In genomic region chr6:51361611-51362180, GRCm38 (mm10) we compare ENCODE assay signal across 11 mouse cellular contexts.
A peak's percentile ranks its signal among the peaks of the same experiment; 100 is the strongest.
DNase-seq lines count a peak whose midpoint lies in the region; ATAC-seq and TF ChIP-seq lines count a peak whose summit lies in the region.
"Had no signal": no experiment of that assay in that cellular context is flagged by ENCODE, and none has a peak within 500 bp of the region (broad histone marks: within the 10 kb centered on the region; RNA-seq: fewer than 3 reads in every experiment).

No protein-coding gene starts in this region.

- H3K9ac ChIP-seq in hindbrain, embryonic 15.5 days: no peak overlapping the region
- H3K9ac ChIP-seq in hindbrain, embryonic 11.5 days (ENCODE audit: low read depth, low read length): no peak overlapping the region
- H3K9ac ChIP-seq in embryonic facial prominence, embryonic 14.5 days (ENCODE audit: low read depth, low read length): no peak overlapping the region
- no peak overlapping the region for H3K9ac ChIP-seq in limb, embryonic 13.5 days
- H3K9ac ChIP-seq: liver, embryonic 13.5 days; midbrain, embryonic 15.5 days had no signal

- peaks cover 5% of the 10 kb centered on the region for H3K4me1 ChIP-seq in hindbrain, embryonic 15.5 days (replicated peaks)
- no peaks in the 10 kb centered on the region; the same call in 1 of the 2 replicates for H3K4me1 ChIP-seq in hindbrain, embryonic 11.5 days (replicated peaks; ENCODE audit: control insufficient read depth, insufficient read depth, low read length)
- H3K4me1 ChIP-seq in embryonic facial prominence, embryonic 14.5 days (ENCODE audit: control insufficient read depth, insufficient read depth, low read length): peaks cover 7% of the 10 kb centered on the region
- H3K4me1 ChIP-seq in limb, embryonic 13.5 days: peaks cover 15% of the 10 kb centered on the region

- H3K9me3 ChIP-seq in hindbrain, embryonic 15.5 days: no peaks in the 10 kb centered on the region
- no peaks in the 10 kb centered on the region for H3K9me3 ChIP-seq in hindbrain, embryonic 11.5 days (ENCODE audit: control insufficient read depth, low read length)
- no peaks in the 10 kb centered on the region for H3K9me3 ChIP-seq in embryonic facial prominence, embryonic 14.5 days (ENCODE audit: control insufficient read depth, low read length)
- no peaks in the 10 kb centered on the region for H3K9me3 ChIP-seq in limb, embryonic 13.5 days
- H3K9me3 ChIP-seq: liver, embryonic 13.5 days; midbrain, embryonic 15.5 days had no signal

- no peaks in the 10 kb centered on the region for H3K36me3 ChIP-seq in hindbrain, embryonic 15.5 days
- H3K36me3 ChIP-seq in hindbrain, embryonic 11.5 days (ENCODE audit: control insufficient read depth, insufficient read depth, low read length): no peaks in the 10 kb centered on the region
- no peaks in the 10 kb centered on the region for H3K36me3 ChIP-seq in embryonic facial prominence, embryonic 14.5 days (ENCODE audit: control insufficient read depth, insufficient read depth, low read length)
- no peaks in the 10 kb centered on the region for H3K36me3 ChIP-seq in limb, embryonic 13.5 days
- H3K36me3 ChIP-seq: liver, embryonic 13.5 days; midbrain, embryonic 15.5 days had no signal

- no peak overlapping the region for H3K4me2 ChIP-seq in hindbrain, embryonic 15.5 days
- H3K4me2 ChIP-seq in hindbrain, embryonic 11.5 days (replicated peaks; ENCODE audit: low read depth, low read length): no peak overlapping the region
- no peak overlapping the region for H3K4me2 ChIP-seq in embryonic facial prominence, embryonic 14.5 days (ENCODE audit: low read depth, low read length)
- H3K4me2 ChIP-seq in limb, embryonic 13.5 days (replicated peaks): 0 out of 2 replicates have a peak overlapping the region, but pooled peaks have one; percentile 58

- H3K27me3 ChIP-seq in hindbrain, embryonic 15.5 days: no peaks in the 10 kb centered on the region
- no peaks in the 10 kb centered on the region for H3K27me3 ChIP-seq in hindbrain, embryonic 11.5 days (ENCODE audit: control insufficient read depth, insufficient read depth, low read length)
- no peaks in the 10 kb centered on the region for H3K27me3 ChIP-seq in embryonic facial prominence, embryonic 14.5 days (replicated peaks; ENCODE audit: control insufficient read depth, insufficient read depth, low read length)
- H3K27me3 ChIP-seq in limb, embryonic 13.5 days: no peaks in the 10 kb centered on the region
- H3K27me3 ChIP-seq: midbrain, embryonic 15.5 days had no signal

- peak overlapping the region; percentile 40; the same call in 1 of the 2 replicates for H3K27ac ChIP-seq in hindbrain, embryonic 15.5 days (replicated peaks)
- H3K27ac ChIP-seq in hindbrain, embryonic 11.5 days (ENCODE audit: low read depth, low read length): no peak overlapping the region
- H3K27ac ChIP-seq in embryonic facial prominence, embryonic 14.5 days (replicated peaks; ENCODE audit: low read depth, low read length): peak overlapping the region; percentile 62
- H3K27ac ChIP-seq in limb, embryonic 13.5 days: peak overlapping the region; percentile 78; the same call in 1 of the 2 replicates
- H3K27ac ChIP-seq: left cerebral cortex, adult 2 months; liver, embryonic 13.5 days; midbrain, embryonic 15.5 days had no signal

- no peak overlapping the region for H3K4me3 ChIP-seq in hindbrain, embryonic 15.5 days
- no peak overlapping the region for H3K4me3 ChIP-seq in hindbrain, embryonic 11.5 days (ENCODE audit: low read depth, low read length)
- no peak overlapping the region for H3K4me3 ChIP-seq in embryonic facial prominence, embryonic 14.5 days (ENCODE audit: low read depth, low read length)
- no peak overlapping the region; the same call in 1 of the 2 replicates for H3K4me3 ChIP-seq in limb, embryonic 13.5 days
- H3K4me3 ChIP-seq: left cerebral cortex, adult 2 months; liver, embryonic 13.5 days had no signal

- ATAC-seq in hindbrain, embryonic 15.5 days (ENCODE audit: low FRiP score, low read depth): no peak
- ATAC-seq in hindbrain, embryonic 11.5 days (ENCODE audit: low FRiP score): no peak
- peak; percentile 56 for ATAC-seq in embryonic facial prominence, embryonic 14.5 days (ENCODE audit: low read depth)
- peak; percentile 67 for ATAC-seq in limb, embryonic 13.5 days (ENCODE audit: low FRiP score, low read depth)

- no peak for TF ChIP-seq CTCF in brain, embryonic 14.5 days (IDR thresholded peaks at IDR 0.05; ENCODE audit: borderline replicate concordance, extremely low read depth, insufficient read depth, insufficient read length)

- no peak for DNase-seq in hindbrain, embryonic 11.5 days (ENCODE audit: low spot score)
- peak; percentile 76 for DNase-seq in brain, embryonic 14.5 days (ENCODE audit: low read depth)
- peak; percentile 73 for DNase-seq in embryonic facial prominence, embryonic 14.5 days (ENCODE audit: low spot score)
- no peak for DNase-seq in MN1 (ENCODE audit: low spot score)
- DNase-seq in left cerebral cortex, adult 8-10 months (ENCODE audit: low spot score in 2 of 2): no peak
- DNase-seq in retina, postnatal 1 day: no peak

- no peak for TF ChIP-seq POLR2A in brain, embryonic 14.5 days (IDR thresholded peaks at IDR 0.05; ENCODE audit: borderline replicate concordance, extremely low read depth, insufficient read depth, insufficient read length, poor library complexity, severe bottlenecking)

- WGBS in hindbrain, embryonic 15.5 days: 53% methylated on average over 12 of the region's 12 CpGs
- WGBS in hindbrain, embryonic 11.5 days: 79% methylated on average over 12 of the region's 12 CpGs
- 53% methylated on average over 12 of the region's 12 CpGs for whole genome bisulfite sequencing in embryonic facial prominence, embryonic 14.5 days
- WGBS in limb, embryonic 13.5 days: 62% methylated on average over 12 of the region's 12 CpGs

Comparison
In these comparisons a context has a peak if more than half of its experiments do, and no peak if none do; other contexts are left out.
1. ATAC-seq: peak in embryonic facial prominence, embryonic 14.5 days (single experiment) and limb, embryonic 13.5 days (single experiment); none in hindbrain, embryonic 15.5 days (single experiment) and hindbrain, embryonic 11.5 days (single experiment).
2. DNase-seq: peak in brain, embryonic 14.5 days (single experiment) and embryonic facial prominence, embryonic 14.5 days (single experiment); none in hindbrain, embryonic 11.5 days (single experiment), MN1 (single experiment), left cerebral cortex, adult 8-10 months (0 of 2) and retina, postnatal 1 day (single experiment).